Mouse (Mus musculus) urinary bladder, adult 18-20 months (tissue): Measurements from ENCODE around the gene Rhbdf2.
"Not testable (repeated sequence)": the region's sequence is repeated elsewhere in the genome, so short reads cannot be mapped to it uniquely, and the experiment has no call there.

Experiments
- DNase-seq, 2 experiments: peaks; one replicate each; pipeline ENCODE4 v3.0.0; 2022; ENCODE audit warnings: low spot score in 2 of 2, mixed read lengths in 2 of 2

The Rhbdf2 gene

GRCm38 (mm10) chr11:116644225-116645112 is 17.6 kb upstream of the Rhbdf2 start:
- no peak for DNase-seq

- no peak for DNase-seq
Observed at GRCm38 (mm10) chr11:116643579-116644224, 16.9 kb upstream of the Rhbdf2 start.

- peak; percentile 82 to 89 for DNase-seq
Observed at GRCm38 (mm10) chr11:116642681-116643578, 16.1 kb upstream of the Rhbdf2 start.

GRCm38 (mm10) chr11:116641731-116642130 is 14.9 kb upstream of the Rhbdf2 start:
- no peak for DNase-seq

GRCm38 (mm10) chr11:116641168-116641567 is 14.3 kb upstream of the Rhbdf2 start:
- DNase-seq, result no peak

- not testable (repeated sequence) for DNase-seq
Observed at GRCm38 (mm10) chr11:116636607-116637006, 9.8 kb upstream of the Rhbdf2 start.

GRCm38 (mm10) chr11:116632962-116633361 is 6.1 kb upstream of the Rhbdf2 start:
- no peak for DNase-seq

GRCm38 (mm10) chr11:116630171-116630965 is 3.5 kb upstream of the Rhbdf2 start:
- DNase-seq, result no peak

GRCm38 (mm10) chr11:116629472-116629871 is 2.7 kb upstream of the Rhbdf2 start:
- DNase-seq, result no peak

GRCm38 (mm10) chr11:116628712-116629111 is 1.9 kb upstream of the Rhbdf2 start:
- peak; percentile 80 for DNase-seq

GRCm38 (mm10) chr11:116627072-116628020 is 527 bp upstream of the Rhbdf2 start:
- no peak for DNase-seq

- no peak for DNase-seq
Observed at GRCm38 (mm10) chr11:116625081-116626000, 1.5 kb downstream of the Rhbdf2 start.

- peak; percentile 88 to 90 for DNase-seq
Observed at GRCm38 (mm10) chr11:116624131-116624832, 2.5 kb downstream of the Rhbdf2 start.

GRCm38 (mm10) chr11:116623281-116624124 is 3.3 kb downstream of the Rhbdf2 start:
- no peak for DNase-seq

GRCm38 (mm10) chr11:116621258-116621704 is 5.5 kb downstream of the Rhbdf2 start:
- DNase-seq, result peak in 1 of 2 experiments; percentile 72

GRCm38 (mm10) chr11:116620559-116621253 is 6.1 kb downstream of the Rhbdf2 start:
- DNase-seq, result no peak

GRCm38 (mm10) chr11:116620073-116620472 is 6.7 kb downstream of the Rhbdf2 start:
- no peak for DNase-seq
